Mouse (Mus musculus): ENCODE results near the gene Aff3. TPM values are rescaled to one million over a fixed set of nuclear protein-coding genes. Genes with fewer than 3 reads are reported as not detected.

The Aff3 gene
- polyA plus RNA-seq, 1 experiment from 2014 or later: 20.6 TPM

DNA sequence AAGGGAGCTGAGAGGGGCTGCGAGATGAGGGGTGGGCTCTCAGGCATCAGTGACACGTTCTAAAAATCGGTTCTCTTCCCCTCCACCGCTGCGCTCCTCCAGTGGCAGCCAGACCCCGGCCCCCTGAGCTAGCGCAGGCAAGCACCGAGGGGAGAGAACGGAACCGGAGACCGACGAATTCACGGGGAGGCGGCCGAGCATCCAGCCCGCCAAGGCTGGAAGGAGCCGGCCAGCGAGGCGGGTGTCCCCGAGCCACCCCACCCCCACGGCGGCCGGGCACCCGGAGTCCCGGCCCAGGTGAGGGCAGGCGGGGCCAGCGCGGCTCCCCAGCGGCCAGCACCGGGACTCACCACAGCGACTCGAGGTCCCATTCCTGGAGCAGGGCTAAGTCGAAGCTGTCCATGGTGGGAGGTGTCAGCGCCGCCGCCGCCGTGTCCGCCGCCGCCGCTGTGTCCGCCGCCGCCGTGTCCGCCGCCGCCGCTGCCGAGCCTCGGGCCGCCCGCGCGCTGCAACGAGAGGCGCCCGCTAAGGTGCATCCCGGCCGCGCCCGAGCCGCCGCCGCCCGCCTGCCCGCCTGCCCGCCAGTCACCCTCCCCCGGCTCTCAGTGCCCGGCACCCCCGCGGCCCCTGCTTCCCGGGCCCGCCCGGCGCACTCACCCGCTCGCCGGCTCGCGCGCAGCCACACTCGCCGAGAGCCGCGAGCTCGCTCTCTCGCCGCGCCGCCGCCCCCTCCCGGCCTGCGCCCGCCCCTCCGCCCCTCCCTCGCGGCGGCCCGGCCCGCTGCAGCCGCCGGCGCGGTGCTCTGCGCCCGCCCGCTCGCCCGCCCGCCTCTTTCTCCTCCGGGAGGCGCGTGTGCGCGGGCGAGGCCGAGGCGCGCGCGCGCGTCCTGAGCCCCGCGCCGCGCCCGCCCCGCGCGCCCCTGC, 37.8 kb downstream of the Aff3 start:
- peak; percentile 79 for ATAC-seq (ENCODE audit: low FRiP score, low read depth)
- Histone ChIP-seq H3K27ac (peak overlapping the region; percentile 99), H3K9ac (peak overlapping the region; percentile 97), H3K36me3 (peaks cover 8% of the 10 kb centered on the region), H3K27me3 (peaks cover 14% of the 10 kb centered on the region; the same call in 1 of the 2 replicates), H3K9me3 (no peaks in the 10 kb centered on the region), H3K4me3 (peak overlapping the region; percentile 91), H3K4me1 (peaks cover 64% of the 10 kb centered on the region), H3K4me2 (replicated peaks) (peak overlapping the region; percentile 84)
- WGBS: 1% methylated on average over 64 of the region's 133 CpGs

DNA sequence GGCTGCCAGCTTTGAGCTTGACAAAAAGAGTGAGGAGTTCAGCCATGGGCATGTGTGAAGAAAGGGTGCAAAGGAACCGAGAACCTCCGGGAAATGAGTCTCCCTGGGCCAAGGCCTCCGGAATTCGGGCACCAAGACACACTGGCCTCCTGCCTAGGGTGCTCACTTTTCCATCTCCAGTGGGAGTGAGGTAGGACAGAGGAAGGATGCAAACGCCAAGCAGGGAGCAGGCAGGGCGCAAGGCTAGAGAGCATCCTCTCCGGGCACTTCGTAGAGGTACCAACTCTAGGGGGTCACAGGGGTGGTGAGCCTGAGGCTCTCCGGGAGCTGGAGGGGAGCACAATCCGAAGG, 38.4 kb downstream of the Aff3 start:
- Histone ChIP-seq H3K27me3 (peaks cover 11% of the 10 kb centered on the region; the same call in 1 of the 2 replicates), H3K9me3 (no peaks in the 10 kb centered on the region), H3K27ac (peak overlapping the region; percentile 99), H3K4me3 (peak overlapping the region; percentile 91), H3K36me3 (peaks cover 13% of the 10 kb centered on the region), H3K4me2 (replicated peaks) (peak overlapping the region; percentile 84), H3K9ac (peak overlapping the region; percentile 97), H3K4me1 (peaks cover 64% of the 10 kb centered on the region)
- 0 out of 2 replicates have a peak, but pooled peaks have one; percentile 4 for ATAC-seq (ENCODE audit: low FRiP score, low read depth)
- WGBS: under 1% methylated on average over 10 of the region's 10 CpGs

DNA sequence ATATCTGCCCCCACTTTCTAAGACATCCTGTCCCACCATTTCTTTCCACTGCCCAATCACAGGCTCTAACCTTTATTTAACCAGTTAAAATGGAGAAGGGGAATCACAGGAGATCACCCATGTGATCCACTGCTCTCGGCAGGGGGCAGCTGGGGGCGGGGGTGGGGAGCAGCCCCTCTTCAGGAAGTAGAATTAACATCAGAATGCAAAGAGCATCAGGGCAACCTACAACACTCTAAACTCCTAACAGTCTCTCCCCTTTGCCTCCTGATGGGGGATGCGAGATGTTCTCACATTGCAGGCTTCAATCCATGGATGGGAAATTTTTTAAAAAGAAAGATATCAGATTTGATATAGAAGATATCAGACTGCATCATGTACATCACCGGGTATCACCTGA, 42.9 kb downstream of the Aff3 start:
- 49% methylated on average over 4 of the region's 4 CpGs for WGBS
- no peak overlapping the region for H3K4me2 ChIP-seq (replicated peaks)
- peaks cover 70% of the 10 kb centered on the region for H3K4me1 ChIP-seq
- peaks cover 5% of the 10 kb centered on the region; the same call in 1 of the 2 replicates for H3K9me3 ChIP-seq
- H3K9ac ChIP-seq: no peak overlapping the region
- no peak overlapping the region for H3K27ac ChIP-seq
- ATAC-seq (ENCODE audit: low FRiP score, low read depth): no peak
- H3K27me3 ChIP-seq: no peaks in the 10 kb centered on the region
- peaks cover 31% of the 10 kb centered on the region for H3K36me3 ChIP-seq
- no peak overlapping the region for H3K4me3 ChIP-seq

DNA sequence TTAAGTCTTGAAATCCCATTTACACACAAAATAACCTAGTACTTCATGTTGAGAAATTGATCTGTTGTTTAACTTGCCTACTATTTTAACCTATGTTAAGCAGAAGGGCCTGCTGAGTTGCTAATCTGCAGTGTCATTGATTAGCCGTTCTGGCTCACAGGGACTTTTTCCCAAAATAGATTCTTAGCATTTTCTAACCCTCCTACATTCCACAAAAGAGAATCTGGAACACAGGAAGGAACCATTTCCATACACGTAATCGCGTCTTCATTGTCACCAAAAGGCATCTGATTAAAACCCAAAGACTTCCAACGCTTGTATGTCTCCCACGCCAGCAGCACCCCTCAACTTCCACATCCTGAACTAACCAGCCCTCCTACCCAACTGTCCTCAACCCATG, 44.4 kb downstream of the Aff3 start:
- Histone ChIP-seq H3K4me3 (no peak overlapping the region), H3K4me2 (replicated peaks) (no peak overlapping the region), H3K9me3 (peaks cover 5% of the 10 kb centered on the region; the same call in 1 of the 2 replicates), H3K27me3 (no peaks in the 10 kb centered on the region), H3K9ac (no peak overlapping the region; the same call in 1 of the 2 replicates), H3K36me3 (peaks cover 37% of the 10 kb centered on the region), H3K4me1 (peaks cover 72% of the 10 kb centered on the region), H3K27ac (no peak overlapping the region)
- ATAC-seq (ENCODE audit: low FRiP score, low read depth): no peak
- 85% methylated on average over 6 of the region's 6 CpGs for WGBS

DNA sequence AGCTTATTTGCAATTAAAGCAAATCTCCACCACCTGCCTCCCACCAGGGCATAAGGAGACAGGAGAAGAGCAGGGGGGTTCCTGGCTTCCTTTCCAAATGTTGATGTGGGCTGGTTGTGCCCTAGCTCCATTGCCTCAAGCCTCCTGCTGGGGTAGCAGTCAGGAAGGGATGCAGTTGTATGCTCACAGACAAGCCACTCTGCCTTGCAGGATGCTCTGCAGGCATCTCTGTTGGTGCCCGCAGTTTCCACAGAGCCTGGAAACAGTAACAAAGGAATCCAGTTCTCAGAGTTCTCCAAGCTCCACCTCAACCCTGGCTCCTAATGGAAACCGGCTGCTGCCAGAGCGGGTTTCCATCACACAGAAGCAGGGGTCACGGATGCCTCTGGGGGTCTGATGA, 58.0 kb downstream of the Aff3 start:
- 15% methylated on average over 4 of the region's 4 CpGs for WGBS
- ATAC-seq (ENCODE audit: low FRiP score, low read depth): peak; percentile 36; the same call in 1 of the 2 replicates
- peaks cover 16% of the 10 kb centered on the region; the same call in 1 of the 2 replicates for H3K36me3 ChIP-seq
- no peaks in the 10 kb centered on the region for H3K9me3 ChIP-seq
- H3K4me1 ChIP-seq: peaks cover 58% of the 10 kb centered on the region
- peak overlapping the region; percentile 84 for H3K27ac ChIP-seq
- H3K27me3 ChIP-seq: no peaks in the 10 kb centered on the region
- 0 out of 2 replicates have a peak overlapping the region, but pooled peaks have one; percentile 26 for H3K9ac ChIP-seq
- H3K4me3 ChIP-seq: no peak overlapping the region
- peak overlapping the region; percentile 7 for H3K4me2 ChIP-seq (replicated peaks)

DNA sequence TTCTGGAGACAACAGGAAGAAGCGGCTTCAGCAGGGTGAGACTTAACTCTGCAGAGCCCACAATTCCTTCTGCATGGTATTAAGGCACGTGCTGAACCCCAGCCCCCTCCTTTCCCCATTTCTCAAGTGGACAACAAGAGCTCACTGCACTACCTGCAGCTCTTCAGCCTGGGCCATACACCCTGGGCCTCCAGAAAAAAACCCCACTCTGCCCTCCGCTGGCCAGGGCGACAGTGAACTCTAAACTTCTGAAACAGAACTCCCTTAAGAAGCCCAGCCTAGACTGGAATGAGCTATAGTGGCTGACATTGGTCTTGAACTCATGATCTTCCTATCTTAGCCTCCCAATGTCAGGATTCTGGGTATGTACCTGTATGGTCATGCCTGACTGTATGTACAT, 59.3 kb downstream of the Aff3 start:
- ATAC-seq (ENCODE audit: low FRiP score, low read depth): no peak
- Histone ChIP-seq H3K4me2 (replicated peaks) (no peak overlapping the region), H3K27ac (no peak overlapping the region), H3K4me1 (peaks cover 70% of the 10 kb centered on the region), H3K27me3 (no peaks in the 10 kb centered on the region), H3K36me3 (peaks cover 17% of the 10 kb centered on the region; the same call in 1 of the 2 replicates), H3K4me3 (no peak overlapping the region), H3K9me3 (no peaks in the 10 kb centered on the region), H3K9ac (no peak overlapping the region)
- WGBS: 85% methylated on average over 4 of the region's 4 CpGs

DNA sequence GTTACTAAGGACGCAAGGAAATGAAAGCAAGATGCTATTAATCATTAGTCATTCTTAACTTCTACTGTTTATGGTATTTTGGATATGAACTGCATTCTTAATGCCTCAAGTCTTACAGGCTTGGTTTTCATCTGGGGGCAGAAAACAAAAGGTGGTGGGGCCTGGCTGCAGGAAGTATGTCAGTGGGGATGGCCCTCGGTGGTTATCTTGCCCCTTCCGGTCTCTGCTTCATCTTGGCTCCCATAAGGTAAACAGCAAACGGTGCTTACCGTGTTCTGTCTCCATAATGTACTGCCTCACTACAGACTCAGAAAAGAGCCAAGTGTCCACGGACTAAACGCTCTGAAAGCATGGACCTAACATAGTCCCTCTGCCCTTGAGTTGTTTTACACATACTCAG, 60.1 kb downstream of the Aff3 start:
- H3K9ac ChIP-seq: no peak overlapping the region
- no peaks in the 10 kb centered on the region for H3K9me3 ChIP-seq
- H3K4me1 ChIP-seq: peaks cover 68% of the 10 kb centered on the region
- H3K27me3 ChIP-seq: no peaks in the 10 kb centered on the region
- ATAC-seq (ENCODE audit: low FRiP score, low read depth): no peak
- H3K27ac ChIP-seq: no peak overlapping the region
- H3K4me3 ChIP-seq: no peak overlapping the region
- H3K36me3 ChIP-seq: peaks cover 19% of the 10 kb centered on the region; the same call in 1 of the 2 replicates
- 89% methylated on average over 7 of the region's 7 CpGs for WGBS
- H3K4me2 ChIP-seq (replicated peaks): no peak overlapping the region

DNA sequence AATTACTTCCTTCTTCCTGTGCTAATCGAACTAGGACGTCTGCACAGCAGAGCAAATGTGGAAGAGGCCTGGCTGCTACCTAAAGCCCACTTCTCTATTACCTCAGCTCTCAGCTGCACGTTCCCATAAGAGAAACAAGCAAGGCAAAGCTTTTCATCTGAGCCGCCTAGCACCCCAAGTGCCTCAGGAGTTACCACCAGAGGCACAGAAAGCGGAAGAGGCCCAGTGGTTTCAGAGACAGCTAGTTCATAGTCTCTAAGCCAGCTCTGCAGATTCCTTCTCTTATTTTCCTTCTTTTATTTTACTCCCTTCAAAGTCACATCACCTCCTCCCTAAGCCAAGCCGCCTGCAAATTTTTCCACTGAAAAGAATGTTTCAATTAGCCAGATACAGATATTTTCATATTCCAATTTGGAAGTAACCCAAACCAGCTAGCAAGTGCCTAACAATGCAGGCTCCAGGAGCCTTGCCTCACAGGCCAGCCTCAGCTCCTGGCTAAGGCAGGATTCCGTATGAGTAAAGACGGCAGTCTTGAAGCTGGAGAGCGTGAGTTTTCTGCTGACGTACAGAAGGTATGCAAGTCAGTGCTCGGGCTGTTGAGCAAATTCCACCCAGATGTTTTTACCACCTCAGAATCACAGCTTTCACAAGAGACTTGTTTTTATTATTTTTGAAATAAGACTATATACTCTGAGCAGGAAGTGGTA, 62.8 kb downstream of the Aff3 start:
- no peaks in the 10 kb centered on the region for H3K9me3 ChIP-seq
- H3K9ac ChIP-seq: no peak overlapping the region; the same call in 1 of the 2 replicates
- peak overlapping the region; percentile 83 for H3K27ac ChIP-seq
- H3K36me3 ChIP-seq: peaks cover 19% of the 10 kb centered on the region; the same call in 1 of the 2 replicates
- H3K27me3 ChIP-seq: no peaks in the 10 kb centered on the region
- no peak overlapping the region for H3K4me2 ChIP-seq (replicated peaks)
- WGBS: 22% methylated on average over 11 of the region's 11 CpGs
- H3K4me3 ChIP-seq: no peak overlapping the region
- peaks cover 51% of the 10 kb centered on the region for H3K4me1 ChIP-seq
- peak; percentile 80 for ATAC-seq (ENCODE audit: low FRiP score, low read depth)

DNA sequence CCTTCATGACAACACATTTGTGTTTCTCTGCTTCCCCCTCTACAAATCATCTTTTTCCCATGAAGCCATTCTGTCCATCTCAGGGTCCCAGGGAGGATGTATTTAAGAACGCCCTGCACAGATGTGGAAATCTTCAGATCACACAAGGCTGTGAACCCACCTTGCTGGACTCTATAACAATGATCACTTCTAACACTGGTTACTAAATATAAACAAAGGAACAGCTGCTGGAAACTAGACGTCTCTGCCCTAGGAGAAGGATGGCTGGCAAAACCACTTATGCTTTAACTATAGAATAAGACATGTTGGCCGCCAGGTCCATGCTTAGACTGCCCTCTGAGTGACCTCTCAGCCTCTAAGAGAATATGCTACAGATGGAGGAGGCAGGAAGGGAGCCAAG, 69.4 kb downstream of the Aff3 start:
- Histone ChIP-seq H3K27ac (no peak overlapping the region), H3K4me3 (no peak overlapping the region), H3K36me3 (peaks cover 22% of the 10 kb centered on the region), H3K9ac (no peak overlapping the region), H3K27me3 (no peaks in the 10 kb centered on the region), H3K9me3 (no peaks in the 10 kb centered on the region), H3K4me1 (peaks cover 17% of the 10 kb centered on the region), H3K4me2 (replicated peaks) (no peak overlapping the region)
- 47% methylated on average over 3 of the region's 3 CpGs for WGBS
- ATAC-seq (ENCODE audit: low FRiP score, low read depth): no peak

DNA sequence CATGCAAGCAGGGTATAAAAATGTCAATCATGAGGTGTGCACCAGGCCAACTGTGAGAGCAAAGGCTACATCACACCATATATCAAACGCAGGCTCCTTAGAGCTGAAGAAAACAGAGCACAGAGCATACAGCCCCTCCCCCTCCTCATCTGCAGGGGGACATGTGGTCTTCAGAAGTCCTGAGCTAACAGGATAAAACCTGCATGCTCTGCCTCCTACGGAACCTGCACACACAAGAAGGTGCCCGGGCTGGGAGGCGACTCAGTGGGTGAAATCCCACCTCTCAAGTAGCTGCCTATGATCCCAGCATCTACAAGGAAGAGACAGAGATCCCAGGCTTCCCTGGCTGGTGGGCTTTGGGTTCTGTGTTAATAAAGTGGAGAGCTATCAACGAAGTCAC, 70.0 kb downstream of the Aff3 start:
- H3K9me3 ChIP-seq: no peaks in the 10 kb centered on the region
- H3K27ac ChIP-seq: no peak overlapping the region
- peaks cover 22% of the 10 kb centered on the region for H3K36me3 ChIP-seq
- peaks cover 17% of the 10 kb centered on the region for H3K4me1 ChIP-seq
- H3K27me3 ChIP-seq: no peaks in the 10 kb centered on the region
- 49% methylated on average over 5 of the region's 5 CpGs for WGBS
- ATAC-seq (ENCODE audit: low FRiP score, low read depth): no peak
- H3K9ac ChIP-seq: no peak overlapping the region
- no peak overlapping the region for H3K4me3 ChIP-seq
- H3K4me2 ChIP-seq (replicated peaks): no peak overlapping the region

DNA sequence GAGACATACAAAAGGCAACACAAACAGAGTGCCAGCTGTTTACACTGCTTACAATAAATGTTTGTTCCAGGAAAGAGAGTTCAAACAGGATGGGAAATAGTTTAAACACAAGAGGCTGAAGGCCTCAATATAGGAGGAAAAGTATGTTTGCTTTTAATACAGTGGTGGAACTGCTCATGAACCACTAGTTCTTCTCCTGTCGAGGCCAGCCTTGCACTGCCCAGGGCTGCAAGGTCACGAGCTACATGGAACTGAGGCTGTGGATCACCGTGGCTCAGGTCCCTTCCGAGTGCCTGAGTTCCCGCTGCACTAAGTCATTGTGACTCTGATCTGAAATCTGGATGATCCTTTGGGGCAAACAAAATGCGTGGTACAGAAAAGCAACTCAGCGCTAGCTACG, 73.6 kb downstream of the Aff3 start:
- peaks cover 16% of the 10 kb centered on the region; the same call in 1 of the 2 replicates for H3K36me3 ChIP-seq
- no peak for ATAC-seq (ENCODE audit: low FRiP score, low read depth)
- no peak overlapping the region for H3K27ac ChIP-seq
- H3K4me1 ChIP-seq: peaks cover 10% of the 10 kb centered on the region
- H3K9ac ChIP-seq: no peak overlapping the region
- H3K27me3 ChIP-seq: no peaks in the 10 kb centered on the region
- no peak overlapping the region for H3K4me2 ChIP-seq (replicated peaks)
- H3K4me3 ChIP-seq: no peak overlapping the region
- WGBS: 82% methylated on average over 8 of the region's 8 CpGs
- H3K9me3 ChIP-seq: no peaks in the 10 kb centered on the region

DNA sequence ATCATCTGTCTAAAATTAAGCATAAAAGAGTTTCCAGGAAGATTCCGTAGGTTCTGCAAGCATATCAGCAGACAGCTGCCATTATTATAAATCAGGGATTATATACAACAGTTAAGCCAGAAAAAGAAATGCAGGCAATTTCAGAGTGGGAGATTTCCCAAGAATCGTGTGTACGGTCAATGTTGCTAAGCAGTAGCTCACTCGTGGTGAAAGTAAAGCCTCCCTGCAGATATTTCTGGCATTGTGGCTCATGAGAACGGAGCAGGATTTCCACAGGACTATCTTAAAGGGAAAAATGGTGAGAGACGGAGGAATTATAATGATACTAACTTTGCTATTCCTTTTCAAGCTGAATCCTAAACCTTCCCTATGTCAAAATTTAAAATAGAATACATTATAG, 76.0 kb downstream of the Aff3 start:
- H3K4me3 ChIP-seq: no peak overlapping the region
- no peaks in the 10 kb centered on the region for H3K9me3 ChIP-seq
- WGBS: 76% methylated on average over 6 of the region's 6 CpGs
- no peaks in the 10 kb centered on the region for H3K27me3 ChIP-seq
- ATAC-seq (ENCODE audit: low FRiP score, low read depth): no peak
- H3K4me2 ChIP-seq (replicated peaks): no peak overlapping the region
- no peak overlapping the region for H3K27ac ChIP-seq
- no peaks in the 10 kb centered on the region for H3K4me1 ChIP-seq
- peaks cover 16% of the 10 kb centered on the region for H3K36me3 ChIP-seq
- H3K9ac ChIP-seq: no peak overlapping the region

Measured in limb, embryonic 13.5 days (tissue).